Comparison of ENCODE assay signal across 20 mouse cellular contexts in genomic region chrX:81704023-81704422, GRCm38 (mm10).
A peak's percentile ranks its signal among the peaks of the same experiment; 100 is the strongest.
DNase-seq lines count a peak whose midpoint lies in the region; TF ChIP-seq lines count a peak whose summit lies in the region.
"Had no signal": no experiment of that assay in that cellular context is flagged by ENCODE, and none has a peak within 500 bp of the region (broad histone marks: within the 10 kb centered on the region; RNA-seq: fewer than 3 reads in every experiment).

No protein-coding gene starts in this region.

- DNase-seq in frontal cortex, adult 2 months (ENCODE audit: extremely low spot score in 1 of 2, low spot score in 1 of 2) = peak; percentile 18 to 43
- DNase-seq in frontal cortex, postnatal 25 days (ENCODE audit: low spot score in 2 of 2) = no peak
- DNase-seq in left cerebral cortex, adult 11 months (ENCODE audit: low spot score) = peak; percentile 13
- no peak for DNase-seq in left cerebral cortex, adult 2 months (ENCODE audit: extremely low spot score in 1 of 2, low spot score in 2 of 2)
- peak; percentile 37 for DNase-seq in right cerebral cortex, adult 18-20 months
- DNase-seq in right cerebral cortex, postnatal 25 days = no peak
- peak; percentile 36 for DNase-seq in telencephalon, adult 2 months (ENCODE audit: low read depth, low spot score)
- DNase-seq in heart, postnatal 36 days = no peak
- DNase-seq: adrenal gland, adult 2 months; adrenal gland, postnatal 10 days; adrenal gland, postnatal 25 days; cerebellum, adult 11-12 months; cerebellum, adult 2 months; cerebellum, adult 9-10 months; cerebellum, postnatal 10 days; cerebellum, postnatal 25 days had no signal

- intact Hi-C loops in left cerebral cortex, adult 2 months (cut with DNase I) = no loop called here
- intact Hi-C loops in heart, postnatal 36 days (cut with DNase I) = no loop called here

- H3K4me3 ChIP-seq in left cerebral cortex, adult 2 months = no peak overlapping the region
- H3K4me3 ChIP-seq: embryonic facial prominence, embryonic 10.5 days; embryonic facial prominence, embryonic 12.5 days; forebrain, embryonic 13.5 days; forebrain, embryonic 15.5 days had no signal

- no peak overlapping the region for H3K27ac ChIP-seq in left cerebral cortex, adult 2 months
- H3K27ac ChIP-seq: embryonic facial prominence, embryonic 10.5 days; embryonic facial prominence, embryonic 12.5 days; forebrain, embryonic 13.5 days; forebrain, embryonic 15.5 days had no signal

- no peak for TF ChIP-seq CTCF in left cerebral cortex, adult 2 months (IDR thresholded peaks at IDR 0.05)

Comparison
In these comparisons a context has a peak if more than half of its experiments do, and no peak if none do; other contexts are left out.
1. DNase-seq: peak in frontal cortex, adult 2 months (2 of 2), left cerebral cortex, adult 11 months (single experiment), right cerebral cortex, adult 18-20 months (single experiment) and telencephalon, adult 2 months (single experiment); none in frontal cortex, postnatal 25 days (0 of 2), left cerebral cortex, adult 2 months (0 of 2), right cerebral cortex, postnatal 25 days (single experiment) and heart, postnatal 36 days (0 of 2).